Mouse (Mus musculus) stomach, postnatal 0 days (tissue): ENCODE measurements around the gene Socs4. TPM values are rescaled to one million over a fixed set of nuclear protein-coding genes. Genes with fewer than 3 reads are reported as not detected.
A peak's percentile ranks its signal among the peaks of the same experiment; 100 is the strongest.

Experiments used
- ATAC-seq: fragments of 200-750 bp; cut with Nextera tagmentation; 2 replicates; pipeline ENCODE4 v1.8.0; 2017; ENCODE audit not compliant: low FRiP score, low TSS enrichment
- DNase-seq: peaks from one replicate; pipeline ENCODE4 v3.0.0-alpha.2; 2016; ENCODE audit warnings: low spot score
- H3K27ac ChIP-seq: fragments of 300-500 bp; sonication (generic); replicated peaks from 2 replicates; pipeline ENCODE4 v1.5.1; 2014; ENCODE audit warnings: mild to moderate bottlenecking, control low read depth
- H3K27me3 ChIP-seq: fragments of 300-500 bp; sonication (generic); 2 replicates; pipeline ENCODE4 v1.6.1; 2014; ENCODE audit warnings: low read length; ENCODE audit not compliant: control insufficient read depth, insufficient read depth
- H3K36me3 ChIP-seq: fragments of 300-500 bp; sonication (generic); 2 replicates; pipeline ENCODE4 v1.6.1; 2014; ENCODE audit warnings: low read length, mixed read lengths; ENCODE audit not compliant: control insufficient read depth, insufficient read depth
- H3K4me1 ChIP-seq: fragments of 300-500 bp; sonication (generic); replicated peaks from 2 replicates; pipeline ENCODE4 v1.6.1; 2014; ENCODE audit warnings: antibody characterized with exemption; ENCODE audit not compliant: control insufficient read depth, insufficient read depth
- H3K4me2 ChIP-seq: fragments of 300-500 bp; sonication (generic); replicated peaks from 2 replicates; pipeline ENCODE4 v1.6.1; 2014; ENCODE audit warnings: low read depth, mild to moderate bottlenecking, control low read depth, moderate library complexity
- H3K4me3 ChIP-seq: fragments of 300-500 bp; sonication (generic); 2 replicates; pipeline ENCODE4 v1.5.1; 2014; ENCODE audit warnings: low read depth, low read length, control low read depth
- H3K9ac ChIP-seq: fragments of 300-500 bp; sonication (generic); 2 replicates; pipeline ENCODE4 v1.6.1; 2014; ENCODE audit warnings: mild to moderate bottlenecking, low read length, control low read depth, mixed read lengths
- H3K9me3 ChIP-seq: fragments of 300-500 bp; sonication (generic); 2 replicates; pipeline ENCODE4 v1.6.1; 2016; ENCODE audit warnings: low read length; ENCODE audit not compliant: control insufficient read depth
- CTCF ChIP-seq: IDR thresholded peaks from 2 replicates; pipeline ENCODE4 v1.5.1; 2016; ENCODE audit warnings: antibody characterized with exemption, low read depth, mild to moderate bottlenecking, moderate library complexity
- EP300 ChIP-seq: optimal IDR thresholded peaks from 2 replicates; pipeline ENCODE3; 2016; ENCODE audit warnings: antibody characterized with exemption
- WGBS: fragments of 180-500 bp; shearing (Covaris S2); extraction: QIAGEN DNeasy Blood & Tissue Kit; methylation state at CpG from one replicate; pipeline ENCODE4 v1.1.7; 2014; 5-methylcytosine and 5-hydroxymethylcytosine counted together
- polyA plus RNA-seq: library from polyadenylated mRNA; unstranded; fragments of >200 nt; fragmentation: Nextera tagmentation; extraction: Ambion mirVana; gene quantifications from 2 replicates; pipeline ENCODE4 v1.2.1, GENCODE M21; 2015

The Socs4 gene
- polyA plus RNA-seq, 1 experiment from 2014 or later: 2.9 TPM

DNA sequence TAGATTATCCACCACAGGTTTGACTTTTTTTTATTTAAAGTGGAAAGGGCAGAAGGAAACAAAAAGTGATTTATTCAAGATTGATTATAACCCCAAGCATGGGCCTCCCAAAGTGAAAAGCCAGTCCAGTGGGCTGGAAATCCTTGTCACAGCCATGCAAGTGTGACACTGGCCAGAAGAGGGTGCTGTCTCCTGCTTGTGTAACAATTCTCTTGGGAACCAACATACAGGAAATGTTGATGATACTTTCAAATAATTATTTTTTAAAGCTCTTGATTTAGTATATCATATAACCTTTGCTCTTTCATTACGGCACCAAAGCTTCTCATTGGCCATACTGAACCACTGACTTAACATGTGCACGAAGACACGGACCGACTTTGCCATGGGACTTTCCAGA lies 58.1 kb downstream of the Socs4 start:
- Histone ChIP-seq H3K9ac (no peak overlapping the region), H3K36me3 (no peaks in the 10 kb centered on the region), H3K27ac (no peak overlapping the region), H3K27me3 (no peaks in the 10 kb centered on the region), H3K4me3 (no peak overlapping the region), H3K4me1 (no peaks in the 10 kb centered on the region), H3K4me2 (no peak overlapping the region), H3K9me3 (no peaks in the 10 kb centered on the region)
- ATAC-seq: no peak
- 69% methylated on average over 4 of the region's 4 CpGs for WGBS
- DNase-seq: peak; percentile 82
- TF ChIP-seq EP300 (no peak), CTCF (peak; percentile 94)

GRCm38 (mm10) chr14:47335300-47335699 lies 58.6 kb downstream of the Socs4 start:
- Histone ChIP-seq H3K9me3 (no peaks in the 10 kb centered on the region), H3K27me3 (no peaks in the 10 kb centered on the region), H3K4me2 (no peak overlapping the region), H3K9ac (no peak overlapping the region), H3K4me1 (no peaks in the 10 kb centered on the region), H3K36me3 (no peaks in the 10 kb centered on the region), H3K27ac (no peak overlapping the region), H3K4me3 (no peak overlapping the region)
- no peak for ATAC-seq
- 71% methylated on average over 3 of the region's 3 CpGs for WGBS
- no peak for TF ChIP-seq EP300
- no peak for TF ChIP-seq CTCF
- DNase-seq: no peak

GRCm38 (mm10) chr14:47340231-47340925 lies 63.6 kb downstream of the Socs4 start:
- TF ChIP-seq CTCF (no peak), EP300 (no peak)
- Histone ChIP-seq H3K4me2 (no peak overlapping the region), H3K27ac (no peak overlapping the region), H3K9ac (no peak overlapping the region), H3K9me3 (no peaks in the 10 kb centered on the region), H3K4me3 (no peak overlapping the region), H3K4me1 (no peaks in the 10 kb centered on the region), H3K36me3 (no peaks in the 10 kb centered on the region), H3K27me3 (no peaks in the 10 kb centered on the region)
- DNase-seq (no peak), ATAC-seq (no peak)
- WGBS: 77% methylated on average over 10 of the region's 10 CpGs

DNA sequence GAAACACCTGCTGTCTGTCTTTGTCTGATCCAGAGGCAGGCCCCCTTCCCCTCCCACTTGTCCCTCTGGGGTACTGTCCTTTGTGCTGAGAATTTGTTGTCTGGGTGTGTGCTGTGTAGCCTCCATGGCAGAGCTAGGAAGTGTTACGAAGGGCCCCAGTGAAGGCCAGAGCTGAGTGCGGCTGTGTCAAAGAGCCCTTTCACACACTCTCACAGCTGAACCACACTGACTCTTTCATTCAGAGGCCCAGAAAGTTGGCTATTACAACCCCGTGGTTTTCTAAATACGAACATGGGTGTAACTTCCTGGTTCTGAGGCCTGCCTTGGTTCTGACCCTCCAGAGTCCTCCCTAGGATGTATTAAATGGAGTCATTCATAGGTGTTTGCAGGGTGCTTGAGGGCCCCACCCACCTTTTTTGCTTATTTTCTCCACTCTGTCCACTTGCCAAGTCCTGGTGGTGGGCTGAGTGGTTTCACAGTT lies 65.1 kb downstream of the Socs4 start:
- Histone ChIP-seq H3K27ac (no peak overlapping the region), H3K9ac (no peak overlapping the region), H3K9me3 (no peaks in the 10 kb centered on the region), H3K4me1 (no peaks in the 10 kb centered on the region), H3K27me3 (no peaks in the 10 kb centered on the region), H3K36me3 (no peaks in the 10 kb centered on the region), H3K4me3 (no peak overlapping the region), H3K4me2 (no peak overlapping the region)
- ATAC-seq: peak; percentile 65; the same call in 1 of the 2 replicates
- no peak for DNase-seq
- TF ChIP-seq EP300 (no peak), CTCF (no peak)
- whole genome bisulfite sequencing: 60% methylated on average over 4 of the region's 4 CpGs

Other genes with a start within 250 kb of the Socs4 start
- gene Gch1, start 87.5 kb upstream of the Socs4 start, polyA plus RNA-seq: 12.0 and 12.4 TPM in 2 replicates
- 5.2 TPM in 2 replicates for gene Wdhd1, start 74 bp upstream of the Socs4 start, polyA plus RNA-seq
- gene Mapk1ip1l, start 21.3 kb downstream of the Socs4 start, polyA plus RNA-seq: 21.3 and 22.4 TPM in 2 replicates
- 359 and 387 TPM in 2 replicates for gene Lgals3, start 90.8 kb downstream of the Socs4 start, polyA plus RNA-seq
- 5.9 and 7.4 TPM in 2 replicates for gene Dlgap5, start 141.5 kb downstream of the Socs4 start, polyA plus RNA-seq
- gene Fbxo34, start 173.5 kb downstream of the Socs4 start, polyA plus RNA-seq: 17.8 and 18.1 TPM in 2 replicates